Mouse (Mus musculus) bone marrow macrophage, adult 2 months (primary cell): ENCODE results near the gene Ctu2.

ENCODE experiments used
- CTCF ChIP-seq: IDR thresholded peaks from 2 replicates; pipeline ENCODE4 v1.5.1; 2012; ENCODE audit warnings: low read depth, mild to moderate bottlenecking, low read length, moderate library complexity
- POLR2A ChIP-seq: IDR thresholded peaks from 2 replicates; pipeline ENCODE4 v1.6.1; 2012; ENCODE audit warnings: mild to moderate bottlenecking, low read depth, low read length, borderline replicate concordance

- TF ChIP-seq POLR2A (no peak), CTCF (no peak)
These were observed 24.7 kb upstream of the Ctu2 start for GRCm38 (mm10) chr8:122451161-122451703.
